Mouse (Mus musculus) B cell, adult 2 months (primary cell): ENCODE results near the gene Rbl1.
A peak's percentile ranks its signal among the peaks of the same experiment; 100 is the strongest.

ENCODE experiments used
- DNase-seq, 2 experiments: peaks; one replicate each; pipeline ENCODE4 v3.0.0; 2022

The Rbl1 gene

GRCm38 (mm10) chr2:157132686-157133540 lies 71.4 kb downstream of the Rbl1 start:
- DNase-seq, result no peak

- no peak for DNase-seq
Observed at GRCm38 (mm10) chr2:157132086-157132485, 72.2 kb downstream of the Rbl1 start.

- peak; percentile 34 to 50 for DNase-seq
Observed at GRCm38 (mm10) chr2:157130813-157131514, 73.4 kb downstream of the Rbl1 start.

- DNase-seq, result peak; percentile 51 to 55
Observed at GRCm38 (mm10) chr2:157129601-157130164, 74.7 kb downstream of the Rbl1 start.

GRCm38 (mm10) chr2:157129096-157129495 lies 75.2 kb downstream of the Rbl1 start:
- peak; percentile 9 to 11 for DNase-seq

- peak; percentile 28 to 32 for DNase-seq
Observed at GRCm38 (mm10) chr2:157128072-157128471, 76.3 kb downstream of the Rbl1 start.

- DNase-seq, result no peak
Observed at GRCm38 (mm10) chr2:157127370-157127769, 77.0 kb downstream of the Rbl1 start.

GRCm38 (mm10) chr2:157125246-157125645 lies 79.1 kb downstream of the Rbl1 start:
- no peak for DNase-seq

GRCm38 (mm10) chr2:157121766-157122165 lies 82.6 kb downstream of the Rbl1 start:
- no peak for DNase-seq

- no peak for DNase-seq
Observed at GRCm38 (mm10) chr2:157119075-157119474, 85.3 kb downstream of the Rbl1 start.

- DNase-seq, result no peak
Observed at GRCm38 (mm10) chr2:157118556-157118955, 85.8 kb downstream of the Rbl1 start.

- peak; percentile 42 to 49 for DNase-seq
Observed at GRCm38 (mm10) chr2:157116964-157117363, 87.4 kb downstream of the Rbl1 start.

- no peak for DNase-seq
Observed at GRCm38 (mm10) chr2:157108236-157108635, 96.1 kb downstream of the Rbl1 start.

- DNase-seq, result no peak
Observed at GRCm38 (mm10) chr2:157104454-157104853, 99.9 kb downstream of the Rbl1 start.

- DNase-seq, result no peak
Observed at GRCm38 (mm10) chr2:157102256-157102655, 102.1 kb downstream of the Rbl1 start.

- DNase-seq, result no peak
Observed at GRCm38 (mm10) chr2:157101650-157102049, 102.7 kb downstream of the Rbl1 start.

GRCm38 (mm10) chr2:157100319-157100605 lies 104.1 kb downstream of the Rbl1 start:
- DNase-seq, result no peak

GRCm38 (mm10) chr2:157099532-157100318 lies 104.6 kb downstream of the Rbl1 start:
- no peak for DNase-seq
